Mouse (Mus musculus): ENCODE results near the gene 4833439L19Rik.

DNA sequence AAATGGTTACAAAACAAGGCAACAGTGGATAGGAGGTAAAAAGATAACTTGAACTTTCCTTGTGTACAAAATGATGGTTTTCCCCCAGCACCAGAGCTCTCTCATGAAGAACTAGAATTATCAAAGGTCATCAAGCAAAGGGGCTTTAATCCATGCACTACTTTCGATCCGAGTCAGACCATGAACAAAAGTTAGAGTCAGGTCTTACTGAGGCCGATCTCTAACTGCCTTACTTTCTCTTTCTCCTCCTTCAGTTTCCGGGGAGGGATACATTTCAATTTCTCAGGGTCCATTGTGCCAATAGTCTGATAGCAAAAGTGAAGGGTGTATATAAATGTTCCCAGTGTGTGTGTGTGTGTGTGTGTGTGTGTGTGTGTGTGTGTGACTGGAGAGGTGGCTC is 7.4 kb upstream of the 4833439L19Rik start:
- TF ChIP-seq JUN (IDR thresholded peaks at IDR 0.05; ENCODE audit: insufficient read depth, low read depth, low read length) (no peak), POLR2A (IDR thresholded peaks at IDR 0.05; ENCODE audit: low read depth, low read length) (no peak), SIN3A (IDR thresholded peaks at IDR 0.05; ENCODE audit: low read length) (no peak), EP300 (IDR thresholded peaks at IDR 0.05; ENCODE audit: low read length) (no peak), E2F4 (IDR thresholded peaks at IDR 0.05; ENCODE audit: insufficient replicate concordance, low read depth, low read length) (no peak), CTCF (conservative IDR thresholded peaks at IDR 0.05 in 1 of 2, IDR thresholded peaks at IDR 0.05 in 1 of 2; ENCODE audit: low read depth in 2 of 2, low read length in 2 of 2) (no peak), KAT2A (IDR thresholded peaks at IDR 0.05; ENCODE audit: insufficient replicate concordance, low read length) (no peak), CHD1 (IDR thresholded peaks at IDR 0.05; ENCODE audit: low read depth, low read length) (no peak), USF2 (conservative IDR thresholded peaks at IDR 0.05; ENCODE audit: low read depth, low read length) (no peak), ZKSCAN1 (IDR thresholded peaks at IDR 0.05; ENCODE audit: borderline replicate concordance, low read depth, low read length) (no peak)

Measured in CH12.LX (cell line).